Mouse (Mus musculus): ENCODE measurements around the gene Cfap298.

- TF ChIP-seq CTCF (IDR thresholded peaks at IDR 0.05; ENCODE audit: low read depth), result no peak
- TF ChIP-seq EP300 (IDR thresholded peaks at IDR 0.05; ENCODE audit: low read depth), result no peak
Observed at GRCm38 (mm10) chr16:90933534-90934176, 1.3 kb downstream of the Cfap298 start.
